Mouse (Mus musculus) frontal cortex, adult 2 months (tissue): Measurements from ENCODE around the gene Ergic1. TPM values are rescaled to one million over a fixed set of nuclear protein-coding genes. Genes with fewer than 3 reads are reported as not detected.

Experiments
- DNase-seq, 2 experiments: peaks; one replicate each; pipeline ENCODE4 v3.0.0; 2022; ENCODE audit warnings: low spot score in 1 of 2; ENCODE audit errors: extremely low spot score in 1 of 2
- polyA plus RNA-seq: library from polyadenylated mRNA; depleted of rRNA; stranded (reverse); fragments of >200 nt; gene quantifications from 2 replicates; pipeline ENCODE4 v1.2.3, GENCODE M21; 2012

Ergic1 gene
- polyA plus RNA-seq, 1 experiment, result 134 TPM

DNA sequence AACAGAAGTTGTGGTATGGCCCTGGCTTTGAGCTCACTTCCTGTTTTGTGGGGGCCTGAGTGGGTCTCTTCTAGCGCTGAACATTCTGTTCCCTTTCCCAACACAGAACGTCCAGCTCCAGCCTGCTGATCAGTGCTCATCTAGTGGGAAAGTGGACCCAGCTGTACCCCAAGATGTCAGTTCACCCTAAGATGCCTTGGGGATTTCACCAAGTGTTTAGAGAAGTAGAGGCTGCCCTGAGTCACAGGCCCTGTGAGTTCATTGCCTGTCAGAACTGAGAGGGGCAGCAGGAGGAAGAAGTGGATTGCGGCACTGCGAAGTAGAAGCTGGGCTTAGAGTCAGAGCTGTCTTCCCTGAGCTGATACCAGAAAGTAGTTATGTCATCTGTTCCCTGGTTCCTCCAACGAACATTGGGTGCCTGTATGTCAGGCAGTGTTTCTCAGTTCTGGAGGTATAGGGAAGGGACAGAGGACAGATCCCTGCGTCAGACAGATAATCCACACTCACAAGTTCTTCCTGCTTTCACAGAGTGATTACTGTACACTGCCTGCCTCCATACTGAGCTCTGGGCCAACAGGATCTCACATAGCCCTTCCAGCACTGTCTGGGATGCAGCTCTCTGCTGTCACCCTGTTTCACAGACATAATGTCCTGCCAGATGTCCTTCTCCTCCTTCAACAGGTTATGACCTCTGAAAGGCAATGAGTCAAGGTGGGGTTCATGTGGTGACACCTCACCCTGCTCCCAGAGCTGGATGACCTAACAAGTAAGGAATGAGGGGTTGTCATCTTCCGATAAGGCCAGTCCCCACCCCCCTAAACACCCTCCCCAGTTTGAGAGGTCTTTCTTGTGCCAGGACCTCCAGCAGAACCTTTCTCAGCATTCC is 25.8 kb upstream of the Ergic1 start:
- DNase-seq, result no peak

DNA sequence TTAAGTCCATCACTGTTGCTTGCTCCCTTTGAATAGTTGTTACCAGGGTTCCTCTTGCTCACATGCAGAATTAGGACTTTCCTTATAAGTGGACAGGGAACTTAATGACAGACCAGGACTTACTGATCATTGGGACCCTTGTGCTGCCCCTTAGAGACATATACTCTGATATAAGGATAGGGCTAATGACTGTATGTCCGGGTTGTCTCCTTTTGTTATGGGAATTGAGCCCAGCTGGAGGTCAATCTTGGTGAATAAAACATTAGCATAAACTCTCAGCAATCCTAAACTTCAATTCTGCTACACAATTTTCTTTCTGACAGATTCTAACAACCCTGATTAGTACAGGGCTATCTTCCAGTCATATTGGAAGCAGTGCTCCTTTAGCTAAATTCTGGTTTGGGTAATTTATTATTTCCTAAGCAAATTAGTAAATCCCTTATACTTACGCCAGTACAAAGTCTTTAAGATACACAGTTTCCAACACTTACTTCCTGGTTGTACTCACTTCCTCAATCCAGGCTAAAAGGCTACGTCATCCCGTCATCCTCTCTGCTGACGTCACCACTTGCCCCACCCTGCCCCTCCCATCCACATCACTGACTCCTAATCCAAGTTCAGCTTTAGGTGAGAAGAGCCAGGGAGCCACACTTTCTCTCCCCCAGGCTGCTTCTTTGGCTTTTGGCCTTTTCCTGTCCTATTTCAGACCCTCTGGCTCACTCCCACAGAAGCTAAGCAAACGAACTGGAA is 23.4 kb upstream of the Ergic1 start:
- no peak for DNase-seq

DNA sequence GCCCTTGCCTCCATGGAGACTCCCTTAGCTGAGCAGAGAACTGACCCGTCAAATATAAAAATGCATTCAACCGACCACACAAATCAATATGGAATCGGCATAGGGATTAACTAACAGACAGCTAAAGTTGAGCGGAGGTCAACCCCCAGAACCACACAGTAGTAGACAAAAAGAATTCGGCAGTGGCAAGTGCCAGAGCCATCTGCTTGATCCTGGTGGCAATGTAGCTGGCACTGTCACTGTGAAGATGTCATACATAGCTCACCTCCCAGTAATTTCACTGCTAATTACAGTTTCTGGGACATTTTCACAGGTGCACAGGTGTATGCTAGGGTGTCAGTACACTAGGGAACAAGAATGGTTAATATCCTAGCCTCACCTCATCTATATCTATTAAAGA is 21.2 kb upstream of the Ergic1 start:
- no peak for DNase-seq

DNA sequence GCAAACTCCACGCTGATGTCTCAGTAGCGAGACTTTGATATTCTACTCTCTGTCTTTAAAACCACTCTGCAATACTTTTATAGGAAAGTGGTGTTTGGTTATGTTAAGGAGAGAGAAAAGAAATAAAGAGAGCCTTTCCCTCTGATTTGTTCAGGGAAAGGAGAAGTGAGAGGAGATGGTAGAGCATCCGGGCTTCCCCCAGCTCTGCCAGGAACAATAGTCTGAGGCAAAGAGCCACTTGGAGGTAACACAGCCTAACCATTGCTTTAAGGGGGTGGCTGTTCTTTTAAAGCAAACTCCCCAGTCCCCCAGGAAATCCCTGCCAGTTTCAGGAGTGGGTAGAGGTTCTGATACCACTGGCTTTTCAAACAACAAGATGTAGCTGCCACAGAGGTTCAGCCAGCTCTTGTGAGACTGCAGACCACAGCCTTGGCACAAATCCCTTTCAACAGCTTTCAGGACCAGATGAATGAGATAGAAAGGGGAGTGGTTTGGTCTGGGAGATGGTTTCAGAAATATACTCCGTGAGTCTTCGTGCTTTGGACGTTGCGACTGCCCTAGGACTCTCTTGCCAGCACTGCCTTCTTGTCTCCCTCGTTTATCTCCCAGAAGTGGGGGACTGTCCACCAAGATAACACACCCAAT is 16.8 kb upstream of the Ergic1 start:
- DNase-seq, result no peak

DNA sequence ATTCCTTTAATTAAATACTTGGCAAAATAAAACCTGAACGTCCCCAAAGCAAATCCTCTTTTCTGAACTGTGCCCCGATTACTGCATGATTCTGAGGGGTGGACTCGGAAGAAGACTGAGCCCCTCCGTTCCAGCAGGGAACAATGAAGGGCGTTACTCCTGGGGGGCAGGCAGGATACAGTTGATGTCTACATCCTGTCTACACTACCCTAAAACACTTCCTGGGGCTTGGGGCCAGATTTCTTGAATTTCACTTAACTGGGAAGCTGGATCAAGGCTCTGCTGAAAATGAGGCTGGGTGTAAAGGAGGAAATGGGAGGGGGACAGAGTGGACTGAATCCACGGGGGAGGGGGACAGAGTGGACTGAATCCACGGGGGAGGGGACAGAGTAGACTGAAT is 13.5 kb upstream of the Ergic1 start:
- no peak for DNase-seq

DNA sequence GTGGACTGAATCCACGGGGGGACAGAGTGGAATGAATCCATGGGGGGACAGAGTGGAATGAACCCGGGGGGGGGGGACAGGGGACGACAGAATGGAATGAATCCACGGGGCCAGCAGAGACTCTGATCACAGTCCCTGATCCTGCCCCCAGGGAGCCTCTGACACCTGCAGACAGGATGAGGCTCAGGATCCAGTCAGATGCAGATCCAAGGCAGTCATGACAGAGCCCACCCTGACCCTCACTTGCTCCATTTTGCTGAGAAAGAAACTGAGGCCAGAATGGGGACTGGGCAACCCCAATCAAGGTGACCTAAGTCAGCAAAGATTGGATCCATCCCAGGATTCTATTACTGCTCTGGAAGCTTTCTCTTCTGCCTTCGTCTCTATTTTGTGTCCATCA is 12.7 kb upstream of the Ergic1 start:
- no peak for DNase-seq

DNA sequence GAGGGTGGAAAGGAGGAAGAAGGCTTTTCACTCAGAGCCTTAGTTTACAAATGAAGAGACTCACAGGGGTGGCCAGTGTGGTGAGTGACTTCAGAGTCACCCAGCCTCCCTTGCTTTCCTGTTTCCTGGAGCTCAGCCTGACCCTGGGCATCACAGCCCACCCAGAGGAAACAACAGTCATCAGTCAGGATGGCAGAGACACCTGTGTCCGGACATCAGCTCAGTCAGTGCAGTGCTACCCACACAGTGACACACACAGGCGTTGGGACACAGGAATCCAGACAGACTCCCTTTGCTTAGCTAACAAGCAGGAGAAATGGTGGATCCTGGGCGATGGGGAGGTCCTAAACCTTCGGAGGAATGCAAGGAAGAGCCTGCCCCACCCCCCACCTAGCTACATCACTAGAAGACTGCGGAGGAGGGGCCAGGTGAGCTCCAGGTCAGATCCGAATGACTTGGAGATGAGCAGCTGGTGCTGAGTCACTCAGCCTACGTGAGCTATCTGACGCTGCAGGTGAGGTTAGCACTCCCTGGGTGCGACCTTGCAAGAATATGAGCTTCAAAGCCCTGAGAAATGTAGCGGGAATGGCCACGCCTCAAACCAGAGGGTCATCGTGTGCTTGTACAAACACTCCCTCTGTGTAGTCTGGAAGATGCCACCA is 12.0 kb upstream of the Ergic1 start:
- DNase-seq, result no peak

DNA sequence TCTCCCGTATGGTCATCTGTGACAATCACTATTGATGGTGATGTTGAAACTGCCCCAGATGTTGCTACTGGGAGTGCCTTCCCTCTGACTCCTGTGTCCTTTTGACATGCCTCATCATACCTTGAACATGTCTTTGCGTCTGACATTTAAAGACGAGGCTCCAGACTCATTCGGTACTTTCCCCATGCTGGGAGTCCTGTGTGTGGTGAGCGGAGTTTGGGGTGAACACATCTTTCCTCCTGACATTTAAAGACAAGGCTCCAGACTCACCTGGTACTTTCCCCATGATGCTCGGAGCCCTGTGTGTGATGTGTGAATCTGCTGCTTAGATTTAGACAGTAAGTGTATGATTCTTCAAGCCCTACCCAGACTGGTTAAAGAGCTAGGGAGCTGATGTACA is 10.2 kb upstream of the Ergic1 start:
- no peak for DNase-seq

DNA sequence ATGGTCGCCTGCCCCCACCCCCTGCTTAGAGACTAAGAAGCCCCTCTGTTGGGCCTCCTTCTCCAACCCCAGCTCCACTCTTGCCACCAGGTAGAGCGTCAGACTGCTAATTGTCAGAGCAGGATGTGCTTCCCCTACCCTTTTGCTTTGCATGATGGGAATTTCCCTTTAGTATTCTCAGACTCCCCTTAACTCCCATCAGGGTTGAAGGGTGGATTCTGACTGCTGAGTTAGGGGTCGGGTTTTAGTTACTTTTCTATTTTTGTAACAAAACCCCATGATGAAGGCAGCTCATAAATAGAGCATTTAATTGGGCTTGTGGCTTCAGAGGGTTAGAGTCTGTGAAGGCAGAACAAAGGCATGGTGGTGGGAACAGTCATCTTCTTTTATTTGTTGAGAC is 8.3 kb upstream of the Ergic1 start:
- DNase-seq, result no peak

DNA sequence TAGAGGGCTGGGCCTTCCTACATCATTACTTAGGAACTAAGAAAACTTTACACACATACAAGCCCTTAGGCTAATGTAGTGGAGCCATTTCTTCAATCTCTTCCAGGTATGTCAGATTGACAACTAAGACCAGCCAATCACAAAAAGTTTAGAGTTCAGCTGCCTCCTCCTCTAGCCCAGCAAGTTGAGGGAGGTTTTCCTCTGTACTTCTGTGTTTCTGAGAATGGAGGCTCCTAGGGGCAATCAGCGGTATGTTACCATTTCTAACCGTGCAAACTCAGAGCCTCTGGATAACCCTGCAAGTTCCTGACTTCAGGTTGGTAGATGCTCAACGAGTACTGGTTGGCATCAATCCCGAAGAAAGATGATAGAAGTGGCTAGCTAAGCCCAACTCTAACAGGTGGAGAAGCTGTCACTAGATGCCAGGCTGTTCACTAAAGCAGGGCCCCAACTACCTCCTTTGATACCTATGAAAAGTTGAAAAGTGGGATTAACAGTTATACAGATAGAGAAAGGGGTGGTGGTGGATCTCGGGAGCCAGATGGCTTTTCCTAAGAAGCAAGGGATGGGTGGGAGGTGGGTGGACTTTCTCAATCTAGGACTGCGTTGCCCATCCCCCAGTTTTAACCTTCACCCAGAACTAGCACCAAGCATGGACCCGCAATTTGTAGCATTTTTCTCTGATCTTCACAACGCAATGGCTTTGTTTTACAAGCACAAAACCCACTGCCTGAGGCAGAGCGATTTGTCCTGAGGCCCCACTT is 581 bp upstream of the Ergic1 start:
- no peak for DNase-seq

DNA sequence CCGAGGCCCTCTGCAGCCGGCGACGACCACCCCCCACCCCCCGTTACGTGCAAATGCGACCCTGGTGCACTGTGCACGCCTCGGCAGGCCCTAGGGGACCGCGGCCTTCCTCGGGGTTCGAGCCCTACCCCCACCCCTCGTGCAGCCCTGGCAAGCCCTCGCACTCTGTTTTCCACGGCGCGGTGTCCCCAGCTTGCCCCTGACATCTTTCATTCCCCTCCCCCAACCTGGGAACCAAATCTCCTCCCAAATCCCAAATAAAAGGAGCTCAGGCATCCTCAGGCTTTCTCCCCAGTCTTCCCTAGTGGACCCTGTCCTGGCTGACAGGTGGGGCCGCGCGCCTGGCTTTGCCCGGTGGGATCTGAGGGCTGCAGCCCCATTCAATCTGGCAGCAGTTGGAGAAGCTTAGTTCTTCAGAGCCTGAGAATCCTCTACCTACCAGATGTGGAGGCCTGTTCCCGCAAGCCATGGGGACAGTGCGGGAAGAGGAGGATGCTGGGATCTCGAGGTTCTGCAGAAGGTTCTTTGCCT is 427 bp downstream of the Ergic1 start, which contains the start of gene Dusp1:
TSS of gene Dusp1 (minus strand) at position 478 of the 531 bp plus-strand sequence.
- no peak for DNase-seq

DNA sequence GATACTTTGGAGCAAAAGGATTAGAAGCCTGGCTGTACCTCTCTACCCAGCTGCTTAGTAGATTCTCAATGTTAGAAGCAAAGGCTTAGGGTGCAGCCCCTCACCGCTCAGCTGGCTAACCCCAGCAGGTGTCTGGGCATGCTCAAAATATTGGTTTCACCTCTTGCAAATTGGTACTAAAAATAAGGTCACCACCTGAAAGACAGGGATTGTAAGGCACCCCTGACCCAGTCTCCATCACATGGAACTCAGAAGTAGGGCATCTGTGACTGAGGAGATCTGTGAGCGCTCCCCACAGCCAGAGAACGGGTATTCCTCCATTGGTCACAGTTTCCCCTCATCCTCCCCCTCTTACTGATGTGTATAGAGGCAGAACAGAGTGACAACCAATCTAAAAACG is 1.0 kb downstream of the Ergic1 start:
- no peak for DNase-seq

DNA sequence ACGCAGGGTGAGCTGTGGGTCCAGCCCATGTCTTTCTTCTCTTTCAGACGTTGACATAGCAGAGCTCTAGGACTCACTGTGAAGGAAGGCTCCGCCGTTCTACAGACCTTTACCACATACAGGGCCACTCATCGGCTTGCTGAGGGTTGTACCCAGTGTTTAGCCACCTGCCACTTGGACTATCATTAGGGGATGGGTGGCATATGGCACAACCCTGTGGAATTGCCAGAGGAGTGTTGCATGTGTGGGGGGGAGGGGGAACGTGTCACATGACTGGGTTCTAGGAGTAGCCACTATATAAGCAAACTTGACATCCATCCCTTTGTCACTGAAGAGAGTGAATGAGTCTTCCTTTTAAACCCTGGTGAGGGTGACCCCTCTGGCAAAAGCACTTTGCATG is 2.2 kb downstream of the Ergic1 start:
- DNase-seq, result no peak

DNA sequence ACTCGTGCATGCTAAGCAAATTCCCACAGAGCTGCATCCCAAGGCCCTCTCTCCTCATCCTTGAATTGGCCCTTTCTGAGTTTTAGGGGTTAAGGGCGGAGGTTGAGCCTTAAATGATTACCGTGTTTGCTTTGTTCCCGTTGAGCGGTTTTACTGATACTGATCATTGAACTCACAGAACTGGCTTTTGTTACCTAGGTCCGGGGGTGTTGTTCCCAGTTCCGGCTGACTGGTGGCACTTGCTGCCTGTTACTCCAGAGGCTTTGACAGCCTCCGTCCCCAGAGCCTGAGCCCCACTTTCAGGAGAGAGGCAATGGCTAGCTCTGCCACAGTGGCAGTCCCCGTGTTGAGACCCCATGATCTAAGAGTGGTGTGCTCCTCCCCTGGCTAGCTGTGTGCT is 3.1 kb downstream of the Ergic1 start:
- no peak for DNase-seq

DNA sequence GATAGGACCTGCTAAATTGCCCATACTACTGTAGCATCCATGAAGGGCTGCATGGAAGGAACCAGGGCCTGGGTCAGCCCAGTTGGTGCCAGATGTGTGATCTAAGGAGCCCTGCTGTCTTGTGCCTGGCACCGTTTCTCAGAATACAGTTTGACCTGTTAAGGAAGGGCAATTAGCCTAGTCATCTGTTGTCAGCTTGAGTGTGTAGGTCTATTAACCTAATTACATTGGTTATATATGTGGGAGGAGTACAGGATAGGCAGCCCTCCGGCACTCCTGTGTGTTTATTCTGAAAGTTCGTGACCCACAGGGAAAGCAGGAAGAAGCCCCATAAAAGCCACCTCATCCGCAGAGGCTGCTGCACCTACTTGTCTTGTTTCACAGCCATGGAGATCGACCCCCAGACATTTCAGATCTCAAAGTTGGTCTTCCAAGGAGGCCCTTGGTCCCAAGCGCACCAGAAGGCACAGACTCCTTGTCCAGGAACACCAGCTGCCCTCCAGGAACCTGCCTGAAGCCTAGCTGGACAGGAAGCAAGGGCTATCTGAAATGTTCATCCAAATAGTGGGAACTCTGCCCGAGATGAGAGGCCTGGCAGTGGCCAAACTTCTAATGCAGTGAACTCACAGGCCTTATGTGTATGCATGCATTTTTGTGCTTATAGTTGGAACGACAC is 6.0 kb downstream of the Ergic1 start:
- no peak for DNase-seq

DNA sequence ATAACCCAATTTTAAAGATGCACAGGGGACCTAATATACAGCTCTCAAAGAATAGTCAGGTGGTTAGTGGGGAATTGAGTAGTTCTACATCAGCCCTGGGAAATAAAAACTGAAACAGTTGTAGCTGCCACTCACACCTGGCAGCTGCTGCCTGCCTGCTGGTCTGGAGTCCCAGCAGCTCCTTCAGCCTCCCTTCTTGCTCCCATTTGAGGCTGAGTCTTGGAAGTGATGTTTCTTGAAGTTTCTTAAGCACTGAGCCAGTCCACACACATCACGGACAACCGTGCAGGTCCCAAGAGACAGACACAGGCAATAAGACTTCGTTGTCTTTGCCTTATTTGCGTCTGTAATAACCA is 6.5 kb downstream of the Ergic1 start:
- DNase-seq, result no peak

DNA sequence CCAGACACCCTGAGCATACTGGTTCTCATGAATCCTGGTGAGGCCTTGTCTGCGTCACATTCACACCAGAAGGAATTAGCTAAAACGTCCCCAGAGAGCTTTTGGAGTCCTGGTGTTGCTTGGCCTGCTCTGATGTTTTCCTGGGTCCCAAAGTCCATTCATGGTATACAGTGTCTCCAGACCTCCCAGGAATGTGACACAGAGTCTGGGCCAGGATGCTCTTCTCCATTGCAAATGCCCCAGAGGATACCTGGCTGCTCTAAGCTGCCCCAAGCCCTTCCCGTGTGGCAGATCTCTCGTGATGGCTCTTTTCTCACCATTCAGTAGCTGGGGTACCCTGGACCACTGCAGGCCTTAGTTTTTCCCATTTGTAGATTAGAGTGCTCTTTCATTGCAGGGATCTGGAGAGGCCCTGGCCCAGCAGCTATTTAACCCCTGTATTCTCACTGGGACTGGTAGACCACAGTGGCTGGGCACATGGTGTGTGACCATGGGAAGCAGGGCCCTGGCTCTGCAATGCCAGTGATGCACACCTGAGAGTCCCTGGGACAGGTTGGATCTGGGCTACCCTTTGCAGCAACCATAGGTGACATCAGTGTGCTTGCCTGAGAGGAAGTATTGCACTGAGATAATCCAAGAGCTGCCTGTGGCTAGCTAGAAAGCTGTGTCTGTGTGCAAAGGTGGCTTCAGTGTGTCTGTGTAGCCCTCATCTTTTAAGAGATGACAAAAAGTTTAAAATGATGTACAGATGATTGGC is 8.5 kb downstream of the Ergic1 start:
- no peak for DNase-seq

DNA sequence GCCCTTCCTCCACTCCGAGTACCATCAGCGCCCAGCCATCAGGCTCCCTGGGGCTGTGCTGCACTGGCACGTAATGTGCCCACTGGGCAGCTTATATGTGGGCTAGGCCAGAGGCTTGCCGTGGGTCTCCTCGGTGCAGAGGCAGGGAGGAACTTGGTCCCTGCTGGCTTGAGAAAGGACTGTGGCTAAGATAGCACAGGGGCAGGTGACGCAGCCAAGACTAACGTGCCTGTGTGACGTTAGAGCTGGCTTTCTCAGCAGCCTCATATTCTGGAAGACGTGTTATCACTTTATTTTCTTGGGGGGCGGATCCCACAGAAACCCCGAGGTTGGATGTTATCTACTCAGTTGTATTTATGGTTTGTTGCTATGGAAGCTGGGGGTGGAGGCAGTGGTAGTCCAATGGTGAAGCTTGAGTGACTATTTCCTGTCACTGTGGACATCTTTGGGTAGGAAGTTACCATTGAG is 9.4 kb downstream of the Ergic1 start:
- DNase-seq, result no peak

DNA sequence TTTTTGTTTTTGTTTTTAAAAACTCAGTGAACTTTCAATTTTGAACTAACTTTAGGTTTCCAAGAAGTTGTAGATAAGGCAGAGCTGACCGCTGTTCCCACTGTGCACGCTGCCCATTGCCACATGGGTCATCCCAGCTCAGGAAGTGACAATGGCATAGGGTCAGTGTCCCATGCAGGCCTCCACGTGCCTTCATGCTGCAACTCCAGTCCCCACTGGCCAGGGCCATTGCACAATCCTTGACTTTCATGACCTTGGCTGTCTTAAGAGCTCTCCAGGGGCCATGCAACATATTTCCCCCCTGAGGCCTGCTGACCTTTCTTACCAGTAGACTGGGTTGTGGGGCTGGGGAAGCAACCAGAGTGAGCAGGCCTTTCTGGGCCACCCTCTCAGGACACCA is 10.1 kb downstream of the Ergic1 start:
- no peak for DNase-seq
